Mouse (Mus musculus) lung, postnatal 0 days (tissue): ENCODE data around the gene Psmb9.

Source experiments
- CTCF ChIP-seq: IDR thresholded peaks from 2 replicates; pipeline ENCODE4 v1.5.1; 2016; ENCODE audit warnings: antibody characterized with exemption, mild to moderate bottlenecking
- EP300 ChIP-seq: IDR thresholded peaks from 2 replicates; pipeline ENCODE4 v1.6.1; 2016; ENCODE audit warnings: antibody characterized with exemption, mild to moderate bottlenecking, control low read depth

DNA sequence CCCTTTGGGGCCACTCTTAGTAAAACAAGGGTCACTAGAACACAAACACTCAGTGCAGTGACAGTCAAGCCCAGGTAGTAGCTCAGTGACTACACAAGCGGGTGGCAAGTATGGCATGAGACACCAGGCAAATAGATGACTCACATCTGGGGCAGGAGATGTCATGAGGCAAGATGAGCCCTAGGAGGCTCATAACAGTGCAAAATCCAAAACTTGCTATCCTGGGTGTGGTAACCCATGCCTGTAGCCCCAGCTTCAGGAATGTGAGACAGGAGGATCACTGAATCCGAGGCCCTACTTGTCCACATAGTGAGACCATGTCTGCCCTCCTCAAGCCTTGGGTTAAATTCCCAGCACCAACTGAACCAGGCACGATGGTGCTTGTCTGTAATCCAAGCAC is 53.1 kb downstream of the Psmb9 start:
- TF ChIP-seq CTCF, result no peak
- TF ChIP-seq EP300, result no peak
